Mouse (Mus musculus) midbrain, embryonic 11.5 days (tissue): ENCODE results near the gene Mesp2. TPM values are rescaled to one million over a fixed set of nuclear protein-coding genes. Genes with fewer than 3 reads are reported as not detected.

Source experiments
- polyA plus RNA-seq: library from polyadenylated mRNA; unstranded; fragments of >200 nt; fragmentation: Nextera tagmentation; extraction: Ambion mirVana; gene quantifications from 2 replicates; pipeline ENCODE4 v1.2.1, GENCODE M21; 2014

Gene Mesp2
- polyA plus RNA-seq, 1 experiment from 2014 or later, result 0.40 TPM

Other genes starting within 250 kb of the Mesp2 start
- 0.41 and 0.75 TPM in 2 replicates for gene Rhcg, start 193.1 kb upstream of the Mesp2 start, polyA plus RNA-seq
- gene Ticrr, start 150.5 kb upstream of the Mesp2 start, polyA plus RNA-seq, result 14.8 and 16.0 TPM in 2 replicates
- gene Kif7, start 95.0 kb upstream of the Mesp2 start, polyA plus RNA-seq, result 2.8 and 4.7 TPM in 2 replicates
- gene Plin1, start 77.8 kb upstream of the Mesp2 start, polyA plus RNA-seq, result not detected in 2 replicates
- 8.4 TPM in 2 replicates for gene Pex11a, start 67.6 kb upstream of the Mesp2 start, polyA plus RNA-seq
- gene Wdr93, start 67.6 kb upstream of the Mesp2 start, polyA plus RNA-seq, result 0.33 and 0.39 TPM in 2 replicates
- gene Mesp1, start 16.9 kb upstream of the Mesp2 start, polyA plus RNA-seq, result not detected in 2 replicates
- 3.4 and 5.6 TPM in 2 replicates for gene Anpep, start 50.3 kb downstream of the Mesp2 start, polyA plus RNA-seq
- 60.4 and 63.4 TPM in 2 replicates for gene Ap3s2, start 109.9 kb downstream of the Mesp2 start, polyA plus RNA-seq
- gene Arpin, start 124.6 kb downstream of the Mesp2 start, polyA plus RNA-seq, result 27.8 and 28.3 TPM in 2 replicates
- 25.6 and 31.3 TPM in 2 replicates for gene Zfp710, start 214.1 kb downstream of the Mesp2 start, polyA plus RNA-seq